Mouse (Mus musculus) megakaryocyte progenitor cell, adult 5-6 weeks (primary cell): ENCODE results near the gene Mecr. TPM values are rescaled to one million over a fixed set of nuclear protein-coding genes. Genes with fewer than 3 reads are reported as not detected.

Source experiments
- ATAC-seq: replicated peaks from 2 replicates; pipeline ENCODE4 v1.8.0; 2016; ENCODE audit warnings: mild to moderate bottlenecking, moderate TSS enrichment, inconsistent platforms; ENCODE audit not compliant: poor library complexity
- total RNA-seq, 2 experiments: library from RNA; stranded (forward) in 1 of 2; stranded (reverse) in 1 of 2; fragments of 157-497, 149-512 nt in 1 of 2; fragments of 200-1000 nt in 1 of 2; gene quantifications; 2 replicates each; pipeline versions ENCODE4 v1.2.3 to v1.2.4; 2015 to 2017

The Mecr gene
- 32.5 and 41.9 TPM in 2 replicates for total RNA-seq (2015)
- 26.0 and 43.0 TPM in 2 replicates for total RNA-seq (2017)

- ATAC-seq, result peak; percentile 98
Measured at GRCm38 (mm10) chr4:131843290-131843743, at the start of gene Mecr. Gene Mecr (plus strand): TSS chr4:131843470.

- no peak for ATAC-seq
Measured at GRCm38 (mm10) chr4:131796312-131797080, 46.8 kb upstream of the Mecr start.

- no peak for ATAC-seq
Measured at GRCm38 (mm10) chr4:131797483-131797882, 45.8 kb upstream of the Mecr start.

- no peak for ATAC-seq
Measured at GRCm38 (mm10) chr4:131797920-131798319, 45.4 kb upstream of the Mecr start.

DNA sequence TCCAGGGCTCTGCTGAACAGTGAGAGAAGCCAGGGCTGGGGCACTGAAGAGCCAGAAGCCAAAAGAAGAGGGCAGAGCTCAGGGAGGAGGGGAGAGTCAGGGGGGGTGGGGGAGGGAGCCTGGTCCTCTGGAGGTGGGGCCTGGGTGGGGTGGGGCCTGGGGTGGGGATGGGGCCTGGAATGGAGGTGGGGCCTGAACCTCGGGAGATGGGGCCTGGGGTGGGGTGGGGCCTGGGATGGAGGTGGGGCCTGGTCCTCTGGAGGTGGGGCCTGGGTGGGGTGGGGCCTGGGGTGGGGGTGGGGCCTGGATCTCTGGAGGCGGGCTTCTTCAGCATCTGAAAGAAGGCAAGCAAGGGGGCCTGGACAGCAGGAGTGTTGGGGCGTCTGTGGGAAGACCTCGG, 44.3 kb upstream of the Mecr start:
- ATAC-seq, result no peak

GRCm38 (mm10) chr4:131803846-131804245, 39.4 kb upstream of the Mecr start:
- ATAC-seq, result no peak

DNA sequence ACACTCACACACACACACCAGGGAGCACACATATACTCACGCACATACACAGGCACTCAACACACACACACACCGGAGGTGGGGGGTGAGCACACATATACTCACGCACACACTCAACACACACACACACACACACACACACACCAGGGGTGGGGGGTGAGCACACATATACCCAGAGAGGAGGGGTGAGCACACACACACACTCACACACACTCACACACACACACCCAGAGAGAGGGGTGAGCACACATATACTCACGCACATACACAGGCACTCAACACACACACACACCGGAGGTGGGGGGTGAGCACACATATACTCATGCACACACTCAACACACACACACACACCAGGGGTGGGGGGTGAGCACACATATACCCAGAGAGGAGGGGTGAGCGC, 38.5 kb upstream of the Mecr start:
- 0 out of 2 replicates have a peak, but pooled peaks have one; percentile 17 for ATAC-seq

- no peak for ATAC-seq
Measured at GRCm38 (mm10) chr4:131805255-131805654, 38.0 kb upstream of the Mecr start.

GRCm38 (mm10) chr4:131812458-131812857, 30.8 kb upstream of the Mecr start:
- ATAC-seq, result no peak

- ATAC-seq, result no peak
Measured at GRCm38 (mm10) chr4:131813798-131814197, 29.5 kb upstream of the Mecr start.

DNA sequence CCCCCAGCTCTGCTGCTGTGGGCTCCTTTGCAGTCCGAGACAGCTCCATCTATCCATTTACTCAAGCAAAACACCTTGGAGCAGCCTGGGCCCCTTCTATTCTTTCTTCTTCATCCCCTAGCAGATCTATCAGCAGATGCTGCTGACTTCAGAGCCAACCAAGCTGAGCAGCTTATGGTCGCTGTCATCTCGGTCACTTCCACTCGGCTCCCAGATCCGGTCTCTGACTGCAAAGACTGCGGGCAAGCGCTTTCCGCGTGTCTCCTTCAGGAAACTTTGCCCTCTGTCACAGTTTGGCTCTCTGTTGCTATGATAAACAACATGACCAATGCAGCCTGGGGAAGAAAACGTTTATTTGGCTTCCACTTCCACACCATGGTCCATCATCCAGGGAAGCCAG, 28.4 kb upstream of the Mecr start:
- no peak for ATAC-seq

DNA sequence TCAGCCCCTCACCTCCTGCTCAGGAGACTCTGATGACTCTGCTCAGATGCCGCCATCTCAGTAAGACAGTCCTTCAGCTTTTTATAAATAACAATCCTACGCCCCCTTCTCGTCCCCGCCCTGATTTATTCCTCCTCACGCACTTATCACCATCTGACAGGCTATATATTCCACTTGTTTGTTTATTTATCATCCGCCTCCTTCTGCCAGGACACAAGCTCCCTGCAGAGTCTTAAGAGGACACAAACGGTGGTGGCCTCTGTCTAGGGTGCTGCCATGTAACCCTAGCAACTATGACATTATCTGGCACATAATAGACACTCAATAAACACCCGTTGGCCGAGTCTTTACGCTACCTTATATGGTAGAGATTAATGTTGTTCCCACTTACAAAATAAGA, 27.5 kb upstream of the Mecr start:
- ATAC-seq, result no peak

GRCm38 (mm10) chr4:131818926-131819325, 24.3 kb upstream of the Mecr start:
- no peak for ATAC-seq

DNA sequence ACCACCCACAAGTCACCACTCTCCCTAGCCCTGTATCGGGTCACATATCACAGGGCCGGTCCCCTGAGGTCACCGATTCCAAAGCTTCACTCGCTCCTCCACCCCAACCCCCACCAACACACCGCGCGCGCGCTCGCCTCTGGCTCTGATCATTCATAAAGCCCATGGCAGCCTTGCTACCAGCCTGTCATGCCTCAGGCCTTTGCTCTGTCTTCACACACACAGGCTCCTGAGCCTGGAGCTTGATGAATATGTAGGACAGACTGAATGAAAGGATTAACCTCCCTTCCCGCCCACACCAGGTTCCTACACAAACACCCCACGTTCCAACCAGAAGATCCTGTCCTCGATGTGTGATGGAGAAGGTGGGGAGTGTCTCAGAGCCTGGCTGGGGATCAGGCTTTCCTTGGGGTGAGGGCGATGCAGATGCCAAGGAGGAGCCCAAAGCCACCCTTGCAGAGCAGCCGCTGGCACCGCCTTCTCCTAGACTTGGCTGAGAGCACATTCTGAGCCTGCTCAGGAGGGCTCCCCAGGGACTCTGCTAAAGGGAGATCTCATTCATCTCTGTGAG, 22.0 kb upstream of the Mecr start:
- ATAC-seq, result no peak

- ATAC-seq, result no peak
Measured at GRCm38 (mm10) chr4:131822583-131822982, 20.7 kb upstream of the Mecr start.

GRCm38 (mm10) chr4:131824939-131825338, 18.3 kb upstream of the Mecr start:
- no peak for ATAC-seq

GRCm38 (mm10) chr4:131825830-131826229, 17.4 kb upstream of the Mecr start:
- ATAC-seq, result peak; percentile 87

- ATAC-seq, result no peak
Measured at GRCm38 (mm10) chr4:131826905-131827304, 16.4 kb upstream of the Mecr start.

DNA sequence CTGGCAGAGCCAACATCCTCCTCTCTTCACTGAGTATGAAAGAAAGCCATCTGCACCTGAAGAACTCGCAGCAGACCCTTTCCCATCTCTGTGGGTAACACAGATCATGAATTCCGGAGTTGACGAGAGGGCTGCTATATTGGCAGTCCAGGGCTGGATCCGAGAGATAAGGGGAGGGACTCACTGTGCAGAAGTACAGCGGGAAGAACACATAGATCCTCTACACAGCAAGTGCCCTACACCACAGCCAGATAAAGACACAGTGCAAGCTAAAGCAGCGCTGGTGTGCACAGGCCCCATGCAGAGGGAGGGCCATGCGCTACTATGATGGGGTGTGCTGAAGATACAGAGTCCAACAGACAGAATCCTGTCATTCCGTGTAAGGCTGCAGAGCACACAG, 14.1 kb upstream of the Mecr start:
- no peak for ATAC-seq

GRCm38 (mm10) chr4:131831546-131832045, 11.7 kb upstream of the Mecr start:
- no peak for ATAC-seq

DNA sequence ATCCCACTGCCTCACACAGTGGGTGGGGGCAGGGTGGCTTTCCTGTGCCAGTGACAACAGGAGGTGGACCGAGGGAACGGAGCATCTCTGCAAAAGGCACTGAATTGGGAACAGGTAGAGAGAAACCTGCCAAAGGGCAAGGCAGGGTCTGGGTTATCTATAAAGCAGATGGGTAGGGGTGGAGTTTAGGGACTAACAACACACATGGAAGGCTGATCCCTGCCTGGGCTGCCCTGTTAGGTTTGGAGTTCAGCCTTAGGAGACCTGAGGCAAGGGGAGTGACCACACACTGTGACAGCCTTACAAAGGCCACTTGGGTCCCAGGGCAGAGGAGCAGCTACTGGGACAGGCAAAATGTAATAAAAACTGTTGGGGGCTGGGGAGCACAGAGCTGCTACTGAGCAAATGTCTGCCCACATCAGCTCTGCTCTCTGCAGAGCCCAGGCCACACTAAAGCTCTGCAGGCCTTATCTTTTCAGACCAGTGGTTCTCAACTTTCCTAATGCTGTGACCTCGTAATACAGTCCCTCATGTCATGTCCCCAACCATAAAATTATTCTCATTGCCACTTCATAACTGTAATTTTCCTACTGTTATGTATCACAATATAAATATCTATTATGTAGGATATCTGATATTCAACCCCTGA, 10.4 kb upstream of the Mecr start:
- no peak for ATAC-seq
